Mouse (Mus musculus) spleen, adult 2 months (tissue): ENCODE results near the gene Smarcc2.

Experiments used
- CTCF ChIP-seq: fragments of 200-500 bp; IDR thresholded peaks from 2 replicates; pipeline ENCODE4 v1.5.1; 2011; ENCODE audit warnings: mild to moderate bottlenecking, inconsistent platforms; ENCODE audit not compliant: insufficient read depth, insufficient read length, insufficient replicate concordance; ENCODE audit errors: extremely low read depth
- POLR2A ChIP-seq: fragments of 200-500 bp; IDR thresholded peaks from 2 replicates; pipeline ENCODE4 v1.6.1; 2011; ENCODE audit warnings: low read depth, low read length, inconsistent platforms

DNA sequence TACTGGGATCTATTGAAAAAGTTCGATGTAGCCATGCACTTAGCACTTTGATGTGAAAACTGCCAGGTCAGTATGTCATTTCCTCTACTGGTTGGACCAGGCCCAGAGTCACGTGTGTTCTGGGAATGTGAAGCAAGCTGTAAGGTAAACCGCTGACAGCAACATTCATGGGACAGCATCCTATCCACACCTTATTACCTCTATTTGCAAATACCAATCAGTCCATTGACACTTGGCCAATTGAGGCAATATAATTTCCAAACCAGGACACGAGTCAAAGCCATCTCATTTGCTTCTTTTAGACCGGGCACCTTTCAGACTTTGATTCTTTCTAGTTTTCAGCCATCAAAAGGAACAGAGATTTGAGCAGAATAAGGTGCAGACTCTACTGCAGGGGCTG lies 30.0 kb upstream of the Smarcc2 start:
- no peak for TF ChIP-seq CTCF
- TF ChIP-seq POLR2A, result no peak
